Mouse (Mus musculus) fat pad, adult 2 months (tissue): Measurements from ENCODE around the gene Scn2b.

Experiments used
- DNase-seq: peaks from one replicate; pipeline ENCODE4 v3.0.0-alpha.2; 2011; ENCODE audit warnings: low read depth, low spot score; ENCODE audit errors: extremely low read depth

The Scn2b gene

DNA sequence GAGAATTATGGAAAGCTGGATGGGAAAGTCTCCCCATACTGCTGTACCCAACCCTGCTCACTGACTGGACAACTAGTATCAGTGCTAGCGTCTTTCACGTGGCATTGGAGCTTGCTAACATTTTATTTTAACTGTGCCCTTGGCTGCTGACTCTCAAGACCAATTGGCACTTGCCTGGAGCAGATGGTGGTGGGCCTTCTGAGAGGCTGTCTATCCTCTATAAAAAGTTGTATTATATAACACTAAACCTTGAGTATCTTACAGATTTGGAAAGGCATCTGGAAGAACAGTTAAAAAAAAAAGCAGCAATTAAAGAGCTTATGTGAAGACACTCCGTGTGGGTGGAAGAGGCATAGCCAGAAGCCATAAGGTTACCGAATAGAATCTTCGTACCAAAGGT is 52.6 kb downstream of the Scn2b start:
- no peak for DNase-seq

DNA sequence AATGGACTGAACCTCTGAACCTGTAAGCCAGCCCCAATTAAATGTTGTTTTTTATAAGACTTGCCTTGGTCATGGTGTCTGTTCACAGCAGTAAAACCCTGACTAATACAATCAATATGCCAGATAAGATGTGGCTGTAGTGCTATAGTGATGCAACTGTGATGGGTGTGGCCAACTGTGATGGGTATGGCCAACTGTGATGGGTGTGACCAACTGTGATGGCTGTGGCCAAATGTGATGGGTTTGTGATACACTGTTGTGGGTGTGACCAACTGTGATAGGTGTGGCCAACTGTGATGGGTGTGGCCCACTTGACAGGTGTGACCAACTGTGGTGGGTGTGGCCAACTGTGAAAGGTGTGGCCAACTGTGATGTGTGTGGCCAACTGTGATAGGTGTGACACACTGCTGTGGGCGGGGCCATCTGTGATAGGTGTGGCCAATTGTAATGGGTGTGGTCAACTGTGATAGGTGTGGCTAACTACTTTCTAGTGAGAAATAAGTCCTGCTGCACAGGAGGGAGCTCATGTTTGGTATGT is 53.6 kb downstream of the Scn2b start:
- no peak for DNase-seq

DNA sequence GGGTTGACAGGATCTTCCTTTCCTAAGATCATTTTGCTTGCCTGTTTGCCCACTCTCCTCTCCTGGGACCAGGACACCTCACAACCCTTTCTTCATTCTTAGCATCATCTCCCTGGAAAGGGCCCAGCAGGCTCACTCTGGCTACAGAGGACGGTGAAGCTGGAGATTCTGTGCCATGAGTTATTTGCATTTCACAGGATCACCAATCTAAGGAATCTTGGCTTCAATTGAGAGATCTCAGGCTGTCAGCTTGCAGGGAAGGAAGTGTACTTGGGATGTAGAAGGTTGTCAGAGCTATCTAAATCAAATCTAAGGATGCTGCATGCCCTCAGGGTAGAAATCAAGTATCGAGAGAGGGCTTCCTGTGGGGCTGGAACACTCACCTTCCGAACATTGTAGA is 55.9 kb downstream of the Scn2b start:
- DNase-seq: no peak

DNA sequence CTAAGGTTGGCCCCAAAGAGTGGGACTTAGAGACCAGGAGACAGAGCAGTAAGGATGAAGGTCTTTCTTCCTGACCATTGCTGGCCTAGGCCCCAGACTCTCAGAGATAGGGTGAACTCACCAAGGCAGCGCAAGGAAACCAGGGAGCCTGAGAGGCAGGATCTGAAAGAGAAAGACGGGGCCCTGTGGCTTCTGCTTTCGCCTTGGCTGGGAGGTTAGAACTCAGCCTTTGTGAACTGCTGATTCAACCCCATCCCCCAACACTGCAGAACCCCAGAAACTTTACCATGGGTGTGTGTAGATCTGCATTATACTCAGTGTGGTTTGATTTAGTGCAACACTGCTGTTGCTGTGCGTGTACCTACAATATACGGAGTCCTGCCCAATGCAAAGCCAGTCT is 61.7 kb downstream of the Scn2b start:
- no peak for DNase-seq
